ENCODE assay signal across 17 mouse cellular contexts in genomic region chr14:61267908-61268475, GRCm38 (mm10). TPM values are rescaled to one million over a fixed set of nuclear protein-coding genes. Genes with fewer than 3 reads are reported as not detected.
DNase-seq lines count a peak whose midpoint lies in the region; ATAC-seq and TF ChIP-seq lines count a peak whose summit lies in the region.
"Had no signal": no experiment of that assay in that cellular context is flagged by ENCODE, and none has a peak within 500 bp of the region (broad histone marks: within the 10 kb centered on the region; RNA-seq: fewer than 3 reads in every experiment).

No protein-coding gene starts in this region.

- H3K27ac ChIP-seq in heart, embryonic 10.5 days = no peak overlapping the region
- no peak overlapping the region for H3K27ac ChIP-seq in thymus, adult 2 months (ENCODE audit: control insufficient read depth, insufficient read depth, low read length)
- H3K27ac ChIP-seq in hindbrain, embryonic 13.5 days = no peak overlapping the region
- H3K27ac ChIP-seq: hindbrain, embryonic 15.5 days; limb, embryonic 15.5 days had no signal

- no peak for ATAC-seq in hindbrain, embryonic 13.5 days (ENCODE audit: low FRiP score)

- no peaks in the 10 kb centered on the region for H3K36me3 ChIP-seq in heart, embryonic 10.5 days
- no peaks in the 10 kb centered on the region for H3K36me3 ChIP-seq in thymus, adult 2 months (ENCODE audit: control insufficient read depth, insufficient read depth, low read length)
- no peaks in the 10 kb centered on the region for H3K36me3 ChIP-seq in hindbrain, embryonic 13.5 days
- H3K36me3 ChIP-seq: hindbrain, embryonic 15.5 days; limb, embryonic 15.5 days had no signal

- TF ChIP-seq CTCF in thymus, adult 2 months (IDR thresholded peaks at IDR 0.05; ENCODE audit: borderline replicate concordance, control insufficient read depth, extremely low read depth, insufficient read depth, low read length, poor library complexity) = no peak

- H3K27me3 ChIP-seq in heart, embryonic 10.5 days (ENCODE audit: insufficient read depth, poor library complexity, severe bottlenecking) = peaks cover 15% of the 10 kb centered on the region
- H3K27me3 ChIP-seq in thymus, adult 2 months (ENCODE audit: control insufficient read depth, insufficient read depth, low read length) = no peaks in the 10 kb centered on the region
- H3K27me3 ChIP-seq in hindbrain, embryonic 13.5 days = 0 out of 2 replicates have a peak, but pooled peaks cover 16% of the 10 kb centered on the region

- no peak overlapping the region for H3K4me3 ChIP-seq in heart, embryonic 10.5 days
- no peak overlapping the region for H3K4me3 ChIP-seq in thymus, adult 2 months (ENCODE audit: control insufficient read depth, insufficient read depth, low read length)
- H3K4me3 ChIP-seq in hindbrain, embryonic 13.5 days = no peak overlapping the region
- H3K4me3 ChIP-seq: hindbrain, embryonic 15.5 days; limb, embryonic 15.5 days; megakaryocyte, embryonic 14.5 days had no signal

- 70% methylated on average over 5 of the region's 5 CpGs for WGBS in heart, embryonic 10.5 days
- WGBS in thymus, adult 2 months = 86% methylated on average over 5 of the region's 5 CpGs
- WGBS in hindbrain, embryonic 13.5 days = 43% methylated on average over 5 of the region's 5 CpGs

- no peak overlapping the region for H3K9ac ChIP-seq in hindbrain, embryonic 13.5 days
- H3K9ac ChIP-seq: hindbrain, embryonic 15.5 days; limb, embryonic 15.5 days; lung, embryonic 14.5 days had no signal

- H3K4me1 ChIP-seq in heart, embryonic 10.5 days = peaks cover 9% of the 10 kb centered on the region
- no peaks in the 10 kb centered on the region for H3K4me1 ChIP-seq in thymus, adult 2 months (replicated peaks; ENCODE audit: control insufficient read depth, insufficient read depth, low read length)
- no peaks in the 10 kb centered on the region for H3K4me1 ChIP-seq in hindbrain, embryonic 13.5 days (replicated peaks)
- H3K4me1 ChIP-seq: hindbrain, embryonic 15.5 days; limb, embryonic 15.5 days; megakaryocyte, embryonic 14.5 days had no signal

- TF ChIP-seq POLR2A in thymus, adult 2 months (IDR thresholded peaks at IDR 0.05; ENCODE audit: control insufficient read depth, extremely low read depth, insufficient read depth, low read length, poor library complexity) = no peak

- DNase-seq in heart, adult 11 months = peak; percentile 90
- no peak for DNase-seq in heart, embryonic 10.5 days (ENCODE audit: low spot score)
- DNase-seq in cerebellum, adult 11 months = peak; percentile 46
- DNase-seq in cerebellum, postnatal 10 days = peak; percentile 75 to 78
- peak; percentile 70 to 75 for DNase-seq in heart, postnatal 10 days
- no peak for DNase-seq in kidney, adult 9 months
- DNase-seq in thymus, adult 2 months = no peak
- DNase-seq: adrenal gland, postnatal 25 days; kidney, adult 2 months; lung, embryonic 14.5 days had no signal

- no peaks in the 10 kb centered on the region for H3K9me3 ChIP-seq in heart, embryonic 10.5 days
- no peaks in the 10 kb centered on the region for H3K9me3 ChIP-seq in hindbrain, embryonic 13.5 days
- H3K9me3 ChIP-seq: hindbrain, embryonic 15.5 days; limb, embryonic 15.5 days had no signal

- H3K4me2 ChIP-seq in hindbrain, embryonic 13.5 days = no peak overlapping the region
- H3K4me2 ChIP-seq: hindbrain, embryonic 15.5 days; limb, embryonic 15.5 days; lung, embryonic 14.5 days had no signal

- intact Hi-C loops in heart, postnatal 10 days (cut with DNase I) = no loop called here

RNA-seq across cellular contexts. Expression of gene Sgcg, which starts 9.7 kb away (rescaled TPM):
- polyA plus RNA-seq in heart, embryonic 10.5 days (2016; fragmentation: Nextera tagmentation; extraction: Ambion mirVana) = 0.39 and 1.8 TPM in 2 replicates
- total RNA-seq in heart, postnatal 10 days (2021) = 100 to 1,000 TPM; 205 to 214 TPM
- 0.33 and 3.3 TPM in 2 replicates for polyA plus RNA-seq in thymus, adult 2 months (2012; rRNA removed)
- 0.16 and 0.19 TPM in 2 replicates for polyA plus RNA-seq in hindbrain, embryonic 13.5 days (2015; fragmentation: Nextera tagmentation; extraction: Ambion mirVana)
- total RNA-seq: neutrophil, adult 5-6 weeks had no signal

RNA-seq across cellular contexts. Expression of gene Arl11, which starts 41.6 kb away (rescaled TPM):
- polyA plus RNA-seq in heart, embryonic 10.5 days (2016; fragmentation: Nextera tagmentation; extraction: Ambion mirVana) = 0.12 and 0.29 TPM in 2 replicates
- under 1 TPM; 0.45 to 0.97 TPM for total RNA-seq in heart, postnatal 10 days (2021)
- polyA plus RNA-seq in thymus, adult 2 months (2012; rRNA removed) = 2.5 and 3.4 TPM in 2 replicates
- 0.36 and 0.43 TPM in 2 replicates for polyA plus RNA-seq in hindbrain, embryonic 13.5 days (2015; fragmentation: Nextera tagmentation; extraction: Ambion mirVana)
- total RNA-seq: ES-E14 had no signal
- polyA plus RNA-seq: C2C12 had no signal

Comparison
In these comparisons a context has a peak if more than half of its experiments do, and no peak if none do; other contexts are left out.
1. DNase-seq: peak in heart, adult 11 months (single experiment), cerebellum, adult 11 months (single experiment), cerebellum, postnatal 10 days (2 of 2) and heart, postnatal 10 days (2 of 2); none in heart, embryonic 10.5 days (single experiment), kidney, adult 9 months (single experiment) and thymus, adult 2 months (single experiment).